Mouse (Mus musculus): ENCODE data around the gene Ebi3. TPM values are rescaled to one million over a fixed set of nuclear protein-coding genes. Genes with fewer than 3 reads are reported as not detected.

Ebi3 gene
- total RNA-seq, 2 experiments from 2014 or later: 1.9 to 2.0 TPM

DNA sequence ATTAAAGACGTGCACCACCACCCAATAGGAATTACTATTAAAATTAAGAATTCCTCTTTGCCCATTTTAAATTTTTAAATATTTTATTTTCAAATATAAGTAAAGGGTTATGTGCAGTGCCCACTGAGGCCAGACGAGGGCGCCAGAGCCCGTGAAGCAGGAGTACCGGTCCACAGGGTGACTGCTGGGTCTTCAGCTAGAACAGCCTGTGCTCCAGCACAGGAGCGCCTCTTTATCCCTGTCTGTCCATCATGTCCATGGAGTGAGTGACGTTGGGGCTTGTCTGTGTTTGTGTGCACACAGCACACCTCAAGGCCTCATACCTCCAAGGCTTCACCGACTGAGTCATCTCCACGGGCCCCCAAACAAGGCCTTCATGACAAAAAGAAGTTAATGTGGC, 4.7 kb downstream of the Ebi3 start:
- intact Hi-C loops (cut with DNase I): no loop called here
- DNase-seq (ENCODE audit: low spot score in 2 of 2): peak in 1 of 2 experiments; percentile 56

DNA sequence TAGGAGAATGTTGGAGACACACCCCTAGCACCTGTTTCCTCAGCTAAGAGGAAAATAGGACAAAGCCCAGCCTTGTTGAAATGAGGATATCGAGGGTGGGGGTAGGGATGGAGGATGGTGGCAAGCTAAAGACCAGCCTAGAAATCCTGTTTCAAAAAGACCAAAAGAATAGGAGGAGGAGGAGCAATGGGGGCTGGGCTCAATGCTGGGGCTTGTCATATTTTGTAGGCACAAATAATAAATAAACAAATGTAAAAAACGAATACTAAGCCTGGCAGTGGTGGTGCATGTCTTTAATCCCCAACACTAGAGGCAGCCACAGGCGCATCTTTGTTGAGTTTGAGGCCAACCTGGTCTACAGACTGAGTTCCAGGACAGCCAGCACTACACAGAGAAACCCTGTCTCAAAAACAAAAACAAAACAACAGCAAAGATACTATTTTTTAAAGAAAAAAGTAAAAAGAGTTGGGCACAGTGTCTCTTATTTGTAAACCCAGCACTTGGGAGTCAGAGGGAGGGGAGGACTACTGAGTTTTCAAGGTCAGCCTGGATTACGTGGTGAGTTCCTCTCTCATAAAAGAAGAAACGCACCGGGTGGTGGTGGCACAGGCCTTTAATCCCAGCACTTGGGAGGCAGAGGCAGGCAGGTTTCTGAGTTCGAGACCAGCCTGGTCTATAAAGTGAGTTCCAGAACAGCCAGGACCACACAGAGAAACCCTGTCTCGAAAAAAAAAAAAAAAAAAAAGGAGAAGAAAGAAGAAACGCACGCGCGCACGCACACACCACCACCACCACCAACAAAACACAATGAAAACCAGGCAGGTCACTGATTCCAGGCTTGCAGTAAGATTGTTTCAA, 5.5 kb downstream of the Ebi3 start:
- intact Hi-C loops (cut with DNase I): loop anchor here (2.0 kb wide), 2 partner anchors 51 to 65 kb away; partner anchors contain the start of gene Zfp959

DNA sequence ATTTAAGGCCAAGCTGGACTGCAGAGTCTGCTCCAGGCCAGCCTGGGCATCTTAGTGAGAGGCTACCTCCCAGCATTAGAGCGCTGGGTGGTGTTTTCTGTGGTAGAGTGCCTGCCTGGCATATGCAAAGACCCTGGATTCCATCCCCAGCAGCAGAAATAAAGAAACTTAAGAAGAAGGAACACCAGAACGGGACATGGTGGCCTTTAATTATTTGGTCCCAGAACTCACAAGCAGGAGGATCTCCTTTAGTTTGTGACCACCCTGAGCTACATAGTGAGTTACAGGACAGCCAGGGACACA, 6.1 kb downstream of the Ebi3 start:
- intact Hi-C loops (cut with DNase I): loop anchor here (2.0 kb wide), 2 partner anchors 50 to 66 kb away; partner anchors contain the start of gene Zfp959
- DNase-seq (ENCODE audit: low spot score in 2 of 2): no peak

More for the DNA sequence above, 5.5 kb downstream of the Ebi3 start:
- DNase-seq (ENCODE audit: low spot score in 2 of 2): no peak

DNA sequence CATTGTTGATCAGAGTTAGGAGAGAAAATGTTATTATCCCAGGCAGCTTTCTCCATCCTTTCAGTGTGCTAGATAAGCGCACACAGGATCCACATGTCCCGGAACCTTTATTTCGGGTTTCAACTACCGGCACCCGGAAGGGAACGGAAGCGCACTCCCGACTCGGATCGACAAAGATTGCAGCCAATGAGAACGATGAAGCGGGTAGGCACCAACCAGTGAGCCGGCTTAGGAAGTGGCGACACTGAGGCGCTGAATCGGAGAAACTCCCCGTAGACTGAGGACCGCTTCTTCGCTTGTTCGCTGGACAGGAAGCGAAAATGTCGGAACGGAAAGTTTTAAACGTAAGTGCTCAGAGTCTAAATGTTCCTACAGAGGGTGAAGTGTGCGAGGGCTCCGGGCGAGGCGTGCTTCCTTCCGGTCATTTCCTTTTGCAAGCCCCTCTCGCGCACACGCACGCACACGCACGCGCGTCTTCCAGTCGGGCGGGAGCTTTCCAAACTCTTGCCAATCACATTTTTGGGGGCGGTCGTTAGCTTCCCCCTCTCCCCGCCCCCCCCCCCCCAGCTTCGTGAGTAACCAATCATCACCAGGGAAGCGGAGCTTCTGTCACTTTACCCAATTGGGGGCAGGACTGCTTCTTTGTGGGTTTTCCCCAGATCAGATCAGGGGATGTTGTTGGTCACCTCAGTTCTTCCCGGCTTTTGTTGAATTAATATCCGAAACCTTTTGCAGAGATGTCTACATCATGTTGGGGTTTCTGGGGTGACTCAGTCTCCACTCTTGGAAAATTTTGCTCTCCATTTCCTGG, 6.7 kb downstream of the Ebi3 start, which contains the start of gene Yju2:
Yju2 (plus strand) TSS at position 182 of the 811 bp plus-strand sequence.
- intact Hi-C loops (cut with DNase I): loop anchor here (2.0 kb wide), 2 partner anchors 50 to 66 kb away; partner anchors contain the start of gene Zfp959
- peak; percentile 95 to 97 for DNase-seq (ENCODE audit: low spot score in 2 of 2)

DNA sequence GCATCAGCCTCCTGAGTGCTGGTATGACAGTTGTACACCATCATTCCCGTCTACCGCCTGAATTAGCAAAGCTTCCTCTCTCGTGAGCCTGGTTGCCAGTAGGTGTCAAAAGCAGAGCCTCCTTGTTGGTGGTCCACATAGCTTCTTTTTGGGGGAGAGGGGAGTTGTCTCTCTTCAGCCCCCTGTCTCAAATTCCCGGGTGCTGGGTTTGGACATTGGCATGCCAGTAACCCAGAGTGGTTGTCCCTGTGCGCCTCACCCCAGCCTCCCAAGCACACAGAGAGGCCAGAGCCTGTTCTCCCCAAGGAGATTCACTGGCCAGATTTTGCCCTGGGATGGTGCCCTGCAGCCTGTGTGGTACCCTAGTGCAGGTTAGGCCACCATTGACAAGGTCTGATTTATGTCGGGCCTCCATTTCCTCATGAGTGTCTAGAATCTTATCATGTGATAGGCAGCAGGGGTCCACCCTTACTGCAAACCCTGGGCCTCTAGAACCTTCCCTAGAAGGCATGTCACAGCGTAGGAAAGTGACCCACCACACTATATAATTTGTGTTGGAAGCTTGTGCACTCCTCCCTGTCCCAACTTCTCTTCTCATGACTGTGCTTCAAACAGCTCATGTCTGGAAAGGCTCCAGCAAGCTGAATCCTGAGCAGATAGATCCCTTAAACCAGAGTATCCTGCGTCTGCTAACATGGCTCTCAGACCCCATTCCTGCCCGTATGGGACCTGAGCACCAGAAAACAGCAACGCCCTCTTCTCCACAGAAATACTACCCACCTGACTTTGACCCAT, 7.7 kb downstream of the Ebi3 start:
- DNase-seq (ENCODE audit: low spot score in 2 of 2): no peak
- intact Hi-C loops (cut with DNase I): loop anchor here (2.0 kb wide), 2 partner anchors 49 to 67 kb away; partner anchors contain the start of gene Zfp959

DNA sequence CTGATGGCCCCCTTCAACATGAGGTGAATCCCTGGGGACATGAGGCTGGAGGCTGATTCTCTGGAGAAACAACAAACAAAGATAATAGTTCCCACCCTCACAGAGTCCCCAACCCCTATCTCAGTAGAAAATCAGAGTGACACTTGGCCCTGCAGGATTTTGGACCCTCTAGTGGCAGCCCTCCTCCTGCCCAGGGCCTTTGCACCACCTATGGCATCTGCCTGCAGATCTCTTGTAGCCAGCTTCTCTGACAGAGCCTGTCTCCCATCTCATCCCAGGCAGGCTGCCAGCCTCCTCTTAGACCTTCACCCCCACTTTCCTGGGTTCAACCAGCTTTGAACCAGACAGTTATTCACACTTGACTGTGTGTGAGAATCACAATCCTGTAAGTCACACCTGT, 8.4 kb downstream of the Ebi3 start:
- intact Hi-C loops (cut with DNase I): no loop called here
- DNase-seq (ENCODE audit: low spot score in 2 of 2): no peak

DNA sequence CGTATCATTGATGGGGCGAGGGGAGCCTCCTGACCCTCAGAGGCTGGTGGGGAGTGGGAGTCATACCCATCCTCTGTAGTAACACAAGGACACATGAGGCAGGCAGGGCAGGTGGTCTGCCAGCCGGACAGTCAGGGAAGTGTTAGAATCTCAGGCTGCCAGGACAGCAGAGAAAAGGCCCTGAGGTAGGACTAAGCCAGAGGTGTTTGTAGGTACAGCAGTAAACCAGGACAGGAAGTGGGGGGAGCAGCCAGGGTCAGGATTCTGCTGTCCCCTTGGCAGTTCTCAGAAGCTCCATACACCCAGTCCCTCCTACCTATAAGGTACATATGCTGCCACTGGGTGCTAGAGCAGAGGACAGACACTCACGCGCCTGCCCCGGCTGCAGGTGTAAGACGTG, 9.2 kb downstream of the Ebi3 start:
- DNase-seq (ENCODE audit: low spot score in 2 of 2): no peak
- intact Hi-C loops (cut with DNase I): no loop called here

DNA sequence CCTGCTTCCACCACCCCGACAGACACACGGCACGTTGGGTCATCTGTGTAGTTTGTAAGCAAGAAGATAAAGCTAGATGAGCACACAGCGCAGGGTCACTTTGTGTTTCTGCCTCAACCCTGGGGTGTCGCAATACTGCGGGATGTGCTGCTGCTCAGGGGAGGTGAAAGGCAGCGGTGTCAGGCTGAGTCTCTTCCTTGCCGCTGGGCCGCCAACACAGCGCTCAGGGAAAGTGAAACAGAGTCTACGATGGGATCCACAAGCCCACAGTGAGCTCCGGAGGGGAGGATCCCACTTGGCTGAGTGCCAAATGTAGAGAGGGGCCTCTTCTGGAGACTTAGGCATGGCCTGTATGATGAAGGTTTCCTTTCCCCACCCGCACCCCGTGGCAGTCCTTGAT, 10.7 kb downstream of the Ebi3 start:
- intact Hi-C loops (cut with DNase I): no loop called here
- no peak for DNase-seq (ENCODE audit: low spot score in 2 of 2)

DNA sequence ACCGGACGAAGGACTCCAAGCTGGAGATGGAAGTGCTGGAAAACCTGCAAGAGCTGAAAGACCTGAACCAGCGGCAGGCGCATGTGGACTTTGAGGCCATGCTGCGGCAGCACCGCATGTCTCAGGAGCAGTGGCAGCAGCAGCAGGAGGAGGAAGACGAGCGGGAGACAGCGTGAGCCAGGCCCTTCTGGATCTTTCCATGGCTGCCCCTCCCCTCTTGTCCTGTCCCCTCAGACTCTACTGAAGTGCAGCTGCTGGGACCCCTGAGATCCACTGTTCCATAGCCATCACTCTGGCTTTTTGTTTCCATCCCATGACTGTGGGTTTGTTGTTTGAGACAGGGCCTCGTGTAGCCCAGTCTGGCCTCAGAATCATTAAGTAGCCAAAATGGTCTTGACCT, 12.1 kb downstream of the Ebi3 start:
- DNase-seq (ENCODE audit: low spot score in 2 of 2): no peak
- intact Hi-C loops (cut with DNase I): no loop called here

DNA sequence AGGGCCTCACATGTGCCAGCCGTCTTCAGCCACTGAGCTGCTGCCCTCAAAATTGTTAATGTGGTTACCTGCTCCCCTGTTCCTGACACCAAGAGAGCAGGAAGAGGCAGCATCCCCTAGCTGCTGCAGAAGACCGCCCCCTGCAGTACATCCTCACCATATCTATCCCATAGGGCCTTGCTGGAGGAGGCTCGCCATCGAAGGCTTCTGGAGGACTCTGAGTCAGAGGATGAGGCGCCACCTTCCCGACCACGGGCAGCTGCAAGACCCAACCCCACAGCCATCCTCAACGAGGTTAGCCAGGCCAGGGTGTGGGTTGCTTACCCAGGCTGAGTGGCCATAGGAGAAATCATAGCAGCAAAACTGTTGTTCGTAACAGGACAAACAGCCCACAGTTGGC, 12.6 kb downstream of the Ebi3 start:
- DNase-seq (ENCODE audit: low spot score in 2 of 2): no peak
- intact Hi-C loops (cut with DNase I): no loop called here

DNA sequence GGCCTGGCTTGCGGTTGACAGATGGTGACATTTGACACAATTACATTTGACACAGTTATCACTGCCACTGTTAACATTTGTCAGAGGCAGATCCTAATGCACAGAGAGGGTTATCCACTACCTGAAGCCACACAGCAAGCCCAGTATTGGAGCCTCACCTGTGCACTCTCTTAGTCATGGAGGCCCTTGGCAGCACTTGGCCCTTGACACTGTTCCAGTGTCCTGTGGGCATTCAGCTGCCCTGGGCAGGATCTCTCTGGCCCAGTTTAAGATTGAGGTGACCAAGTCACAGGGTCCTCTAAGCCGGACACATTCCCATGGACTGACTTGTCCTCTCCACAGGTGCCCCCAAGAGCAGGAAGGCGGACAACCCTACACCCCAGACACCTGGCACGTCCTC, 14.7 kb downstream of the Ebi3 start:
- DNase-seq (ENCODE audit: low spot score in 2 of 2): no peak
- intact Hi-C loops (cut with DNase I): no loop called here

DNA sequence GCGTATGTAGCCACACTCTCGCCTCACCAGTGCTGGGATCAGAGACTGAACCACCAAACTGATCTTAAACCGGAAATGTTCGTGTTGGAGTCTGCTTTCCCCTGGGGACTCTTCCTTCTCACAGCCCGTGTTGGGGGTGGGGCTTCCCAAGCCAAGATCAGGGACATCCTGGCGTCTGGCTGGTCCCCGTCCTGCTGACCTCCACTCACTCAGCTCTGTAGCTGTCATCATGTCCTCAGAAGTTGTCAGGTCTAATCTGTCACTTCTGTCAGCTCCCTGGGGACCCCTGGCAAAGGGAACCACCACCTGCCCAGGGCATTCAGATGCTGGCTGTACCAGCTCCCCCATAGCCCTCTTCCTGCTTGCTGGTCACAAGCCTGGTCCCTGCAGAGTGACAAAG, 15.8 kb downstream of the Ebi3 start:
- no peak for DNase-seq (ENCODE audit: low spot score in 2 of 2)
- intact Hi-C loops (cut with DNase I): no loop called here

DNA sequence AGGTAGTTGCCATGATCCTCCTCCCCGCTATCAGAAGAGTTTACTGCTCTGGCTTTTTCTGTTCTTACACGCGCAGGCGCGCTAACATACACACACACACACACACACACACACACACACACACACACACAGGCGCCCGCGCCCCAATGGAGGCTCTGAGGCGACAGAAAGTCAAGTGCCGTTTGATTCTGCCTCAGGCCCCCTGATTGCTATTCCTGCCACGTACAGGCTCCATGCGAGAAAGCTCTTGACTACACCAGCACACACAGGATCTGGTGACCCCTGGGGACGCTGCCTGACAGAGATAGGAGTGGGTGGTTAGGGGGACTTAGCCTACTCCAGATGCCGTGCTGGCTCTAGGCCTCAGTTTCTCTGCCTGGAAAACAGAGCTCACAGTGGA, 17.1 kb downstream of the Ebi3 start:
- no peak for DNase-seq (ENCODE audit: low spot score in 2 of 2)

DNA sequence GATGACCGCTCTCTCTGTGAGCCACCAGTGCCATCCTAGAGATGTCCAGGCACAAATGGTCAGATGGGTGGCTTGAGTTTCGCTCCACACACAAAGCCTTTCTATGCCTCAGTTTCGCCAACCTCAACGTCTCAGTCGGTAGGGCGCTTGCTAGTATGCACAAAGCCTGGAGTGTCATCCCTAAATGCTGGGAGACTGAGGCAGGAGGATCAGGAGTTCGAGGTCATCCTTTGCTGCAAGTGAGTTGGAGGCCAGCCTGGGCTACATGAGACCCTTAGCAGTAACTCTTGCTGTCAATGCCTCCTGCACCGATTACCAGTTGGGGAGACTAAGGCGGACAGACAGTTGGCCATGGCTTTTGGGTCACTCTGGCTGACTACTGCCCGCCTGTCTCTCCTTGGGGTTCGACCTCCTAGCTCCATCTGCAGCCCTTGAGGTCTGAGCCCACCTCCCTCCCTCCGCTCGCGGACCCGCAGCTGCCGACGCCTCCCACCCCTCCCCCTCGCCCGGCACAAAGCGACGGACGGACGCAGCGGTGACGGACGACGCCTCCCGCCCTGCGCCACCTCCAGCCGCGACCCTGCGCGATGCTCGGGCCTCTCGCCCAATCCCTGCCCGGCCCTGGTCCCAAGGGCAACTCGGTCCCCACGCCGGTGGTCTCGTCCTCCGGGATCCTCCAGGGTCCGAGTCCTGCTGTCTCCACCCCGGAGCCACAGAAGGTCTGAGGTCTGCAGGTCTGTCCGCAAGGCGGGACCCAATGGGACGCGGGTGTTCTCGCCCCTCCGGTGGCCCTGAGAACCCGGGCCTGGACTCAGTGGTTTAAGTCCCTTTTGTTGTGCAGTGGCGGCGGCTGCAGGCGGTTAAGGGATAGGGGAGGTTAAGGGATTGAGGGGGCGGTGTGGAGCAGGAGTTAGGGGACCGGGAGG, 17.8 kb downstream of the Ebi3 start, which contains the start of gene Shd:
Shd (plus strand) TSS at position 502 of the 926 bp plus-strand sequence.
- peak; percentile 44 to 53 for DNase-seq (ENCODE audit: low spot score in 2 of 2)
- intact Hi-C loops (cut with DNase I): no loop called here

More for the DNA sequence above, 17.1 kb downstream of the Ebi3 start:
- intact Hi-C loops (cut with DNase I): no loop called here

DNA sequence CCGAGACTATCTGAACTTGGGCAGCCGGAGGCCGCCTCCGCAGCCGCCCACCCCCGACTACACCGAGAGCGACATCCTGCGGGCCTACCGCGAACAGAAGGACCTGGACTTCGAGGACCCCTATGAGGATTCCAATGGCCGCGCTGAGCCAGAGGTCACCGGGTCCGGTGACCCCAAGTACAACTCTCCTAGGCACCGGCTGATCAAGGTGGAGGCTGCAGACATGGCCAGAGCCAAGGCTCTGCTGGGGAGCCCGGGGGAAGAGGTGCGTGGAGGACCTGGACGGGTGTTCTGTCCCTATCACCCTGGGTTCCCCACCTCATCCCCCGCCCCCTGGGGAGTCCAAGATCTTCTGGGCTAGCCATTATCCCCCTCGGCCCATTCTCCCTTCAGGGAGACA, 19.0 kb downstream of the Ebi3 start:
- intact Hi-C loops (cut with DNase I): no loop called here
- no peak for DNase-seq (ENCODE audit: low spot score in 2 of 2)

DNA sequence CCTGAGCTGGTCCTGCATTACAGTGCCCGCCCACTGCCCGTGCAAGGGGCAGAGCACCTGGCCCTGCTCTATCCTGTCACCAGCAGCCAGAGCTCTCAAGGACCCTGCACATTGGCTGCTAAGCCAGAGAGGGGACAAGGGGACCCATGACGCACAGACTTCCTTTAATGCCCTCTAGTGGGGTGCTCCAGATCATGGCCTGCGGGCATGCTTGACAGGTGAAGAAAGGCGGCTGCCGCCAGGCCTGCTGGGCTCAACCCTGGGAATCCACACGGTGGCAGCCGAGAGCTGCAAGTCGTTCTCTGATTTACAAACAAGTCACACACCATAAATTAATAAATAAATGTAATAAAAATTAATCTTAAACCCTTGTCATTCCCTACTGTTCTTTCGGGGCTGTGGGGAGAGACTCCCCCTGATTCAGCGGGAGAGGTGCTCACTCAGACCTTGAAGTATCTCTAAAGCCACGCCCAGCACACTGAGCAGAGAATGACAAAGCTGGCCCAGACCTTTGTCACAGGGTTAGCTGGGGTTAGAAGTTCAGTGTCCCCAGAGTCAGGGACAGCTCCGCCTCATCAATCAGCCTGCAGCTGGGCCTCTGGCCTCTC, 23.9 kb downstream of the Ebi3 start:
- DNase-seq (ENCODE audit: low spot score in 2 of 2): peak; percentile 74
- intact Hi-C loops (cut with DNase I): loop anchor here (5.0 kb wide), 1 partner anchor 36 kb away; no protein-coding TSS in a partner anchor

DNA sequence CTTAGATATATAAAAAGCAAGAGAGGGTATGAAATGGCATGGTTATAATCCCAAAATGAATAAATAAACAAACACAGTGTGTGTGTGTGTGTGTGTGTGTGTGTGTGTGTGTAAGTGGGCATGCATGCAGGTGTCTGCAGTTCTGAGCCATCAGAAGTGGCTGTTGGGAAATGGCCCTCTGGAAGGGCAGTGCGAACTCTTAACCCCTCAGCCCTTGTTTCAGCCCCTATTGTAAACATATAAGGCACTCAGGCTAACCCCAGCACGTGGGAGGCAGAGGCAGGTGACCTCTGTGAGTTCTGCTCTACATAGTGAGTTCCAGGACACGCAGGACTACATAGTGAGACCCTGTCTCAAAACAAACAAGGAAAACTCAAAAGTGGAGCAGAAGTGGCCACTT, 24.9 kb downstream of the Ebi3 start:
- DNase-seq (ENCODE audit: low spot score in 2 of 2): no peak
- intact Hi-C loops (cut with DNase I): loop anchor here (5.0 kb wide), 1 partner anchor 35 kb away; no protein-coding TSS in a partner anchor
